Mouse (Mus musculus) erythroblast, embryonic 14.5 days (primary cell): Measurements from ENCODE around the gene Csrnp3.

ENCODE experiments used
- GATA1 ChIP-seq: IDR thresholded peaks from 2 replicates; pipeline ENCODE4 v1.6.1; 2012; ENCODE audit warnings: low read length, inconsistent platforms, mixed read lengths
- TAL1 ChIP-seq: IDR thresholded peaks from 3 replicates; pipeline ENCODE4 v1.6.1; 2012; ENCODE audit warnings: low read length, inconsistent platforms, mixed read lengths

GRCm38 (mm10) chr2:65931841-65932311 lies 86.3 kb downstream of the Csrnp3 start:
- no peak for TF ChIP-seq GATA1
- TF ChIP-seq TAL1, result no peak
